Mouse (Mus musculus) lung, embryonic 16.5 days (tissue): ENCODE measurements around the gene Nrxn3. TPM values are rescaled to one million over a fixed set of nuclear protein-coding genes. Genes with fewer than 3 reads are reported as not detected.
A peak's percentile ranks its signal among the peaks of the same experiment; 100 is the strongest.

Experiments
- ATAC-seq: fragments of 200-750 bp; cut with Nextera tagmentation; 2 replicates; pipeline ENCODE4 v1.8.0; 2017; ENCODE audit warnings: low read depth, mild to moderate bottlenecking, moderate library complexity
- H3K27ac ChIP-seq: fragments of 300-500 bp; sonication (generic); 2 replicates; pipeline ENCODE4 v1.5.1; 2014; ENCODE audit warnings: mild to moderate bottlenecking, control low read depth, low read length
- H3K27me3 ChIP-seq: fragments of 300-500 bp; sonication (generic); 2 replicates; pipeline ENCODE4 v1.6.1; 2014; ENCODE audit warnings: low read depth, low read length, mixed read lengths; ENCODE audit not compliant: control insufficient read depth, insufficient read depth
- H3K36me3 ChIP-seq: fragments of 300-500 bp; sonication (generic); 2 replicates; pipeline ENCODE4 v1.6.1; 2014; ENCODE audit warnings: low read length; ENCODE audit not compliant: control insufficient read depth, insufficient read depth
- H3K4me1 ChIP-seq: fragments of 300-500 bp; sonication (generic); replicated peaks from 2 replicates; pipeline ENCODE4 v1.6.1; 2014; ENCODE audit warnings: low read length, mixed read lengths; ENCODE audit not compliant: control insufficient read depth, insufficient read depth
- H3K4me2 ChIP-seq: fragments of 300-500 bp; sonication (generic); 2 replicates; pipeline ENCODE4 v1.6.1; 2014; ENCODE audit warnings: low read depth, low read length, control low read depth
- H3K4me3 ChIP-seq: fragments of 300-500 bp; sonication (generic); 2 replicates; pipeline ENCODE4 v1.5.1; 2014; ENCODE audit warnings: mild to moderate bottlenecking, low read length, control low read depth
- H3K9ac ChIP-seq: fragments of 300-500 bp; sonication (generic); 2 replicates; pipeline ENCODE4 v1.6.1; 2014; ENCODE audit warnings: low read length, control low read depth
- H3K9me3 ChIP-seq: fragments of 300-500 bp; sonication (generic); 2 replicates; pipeline ENCODE4 v1.6.1; 2016; ENCODE audit warnings: low read length; ENCODE audit not compliant: control insufficient read depth
- WGBS: fragments of 180-500 bp; shearing (Covaris S2); extraction: QIAGEN DNeasy Blood & Tissue Kit; methylation state at CpG from one replicate; pipeline ENCODE4 v1.1.7; 2014; 5-methylcytosine and 5-hydroxymethylcytosine counted together
- polyA plus RNA-seq: library from polyadenylated mRNA; unstranded; fragments of >200 nt; fragmentation: Nextera tagmentation; extraction: Ambion mirVana; gene quantifications from 2 replicates; pipeline ENCODE4 v1.2.1, GENCODE M21; 2015

Nrxn3 gene
- polyA plus RNA-seq, 1 experiment from 2014 or later, result 3.1 TPM

- H3K27ac ChIP-seq, result no peak overlapping the region
- no peak overlapping the region for H3K4me3 ChIP-seq
- H3K4me1 ChIP-seq, result no peaks in the 10 kb centered on the region
- no peaks in the 10 kb centered on the region for H3K27me3 ChIP-seq
- no peaks in the 10 kb centered on the region for H3K9me3 ChIP-seq
- ATAC-seq, result peak; percentile 93
- no peaks in the 10 kb centered on the region for H3K36me3 ChIP-seq
- H3K9ac ChIP-seq, result no peak overlapping the region
- no peak overlapping the region for H3K4me2 ChIP-seq
Observed at GRCm38 (mm10) chr12:90196161-90196560, 1473.5 kb downstream of the Nrxn3 start.

GRCm38 (mm10) chr12:90197994-90198393 is 1475.3 kb downstream of the Nrxn3 start:
- Histone ChIP-seq H3K36me3 (no peaks in the 10 kb centered on the region), H3K27ac (no peak overlapping the region), H3K4me3 (no peak overlapping the region), H3K4me1 (no peaks in the 10 kb centered on the region), H3K9ac (no peak overlapping the region), H3K4me2 (no peak overlapping the region), H3K27me3 (no peaks in the 10 kb centered on the region), H3K9me3 (no peaks in the 10 kb centered on the region)
- ATAC-seq, result no peak
- WGBS, result 89% methylated on average over 3 of the region's 3 CpGs

- ATAC-seq, result no peak
- H3K9me3 ChIP-seq, result no peaks in the 10 kb centered on the region
- no peaks in the 10 kb centered on the region for H3K4me1 ChIP-seq
- H3K27me3 ChIP-seq, result no peaks in the 10 kb centered on the region
- no peak overlapping the region for H3K27ac ChIP-seq
- no peak overlapping the region for H3K9ac ChIP-seq
- no peak overlapping the region for H3K4me3 ChIP-seq
- no peak overlapping the region for H3K4me2 ChIP-seq
- no peaks in the 10 kb centered on the region for H3K36me3 ChIP-seq
- WGBS, result 97% methylated on average over 1 of the region's 1 CpGs
Observed at GRCm38 (mm10) chr12:90202501-90202900, 1479.8 kb downstream of the Nrxn3 start.

- no peaks in the 10 kb centered on the region for H3K9me3 ChIP-seq
Observed at GRCm38 (mm10) chr12:90211410-90211809, 1488.7 kb downstream of the Nrxn3 start.

GRCm38 (mm10) chr12:90217060-90217459 is 1494.4 kb downstream of the Nrxn3 start:
- no peak overlapping the region for H3K4me3 ChIP-seq
- ATAC-seq, result no peak
- no peaks in the 10 kb centered on the region for H3K27me3 ChIP-seq
- H3K27ac ChIP-seq, result no peak overlapping the region
- WGBS, result 79% methylated on average over 6 of the region's 6 CpGs
- H3K36me3 ChIP-seq, result no peaks in the 10 kb centered on the region
- H3K4me1 ChIP-seq, result no peaks in the 10 kb centered on the region
- no peak overlapping the region for H3K9ac ChIP-seq
- H3K9me3 ChIP-seq, result no peaks in the 10 kb centered on the region
- no peak overlapping the region for H3K4me2 ChIP-seq

More at GRCm38 (mm10) chr12:90211410-90211809, 1488.7 kb downstream of the Nrxn3 start:
- ATAC-seq, result peak; percentile 62
- H3K4me1 ChIP-seq, result no peaks in the 10 kb centered on the region
- H3K4me2 ChIP-seq, result no peak overlapping the region
- H3K9ac ChIP-seq, result no peak overlapping the region
- 41% methylated on average over 2 of the region's 2 CpGs for WGBS
- H3K27me3 ChIP-seq, result no peaks in the 10 kb centered on the region
- H3K36me3 ChIP-seq, result no peaks in the 10 kb centered on the region
- no peak overlapping the region for H3K4me3 ChIP-seq
- H3K27ac ChIP-seq, result no peak overlapping the region

- ATAC-seq, result no peak
- Histone ChIP-seq H3K9me3 (no peaks in the 10 kb centered on the region), H3K27me3 (no peaks in the 10 kb centered on the region), H3K4me2 (no peak overlapping the region), H3K27ac (no peak overlapping the region), H3K9ac (no peak overlapping the region), H3K36me3 (no peaks in the 10 kb centered on the region), H3K4me3 (no peak overlapping the region), H3K4me1 (no peaks in the 10 kb centered on the region)
- WGBS, result 35% methylated on average over 2 of the region's 2 CpGs
Observed at GRCm38 (mm10) chr12:90229062-90229461, 1506.4 kb downstream of the Nrxn3 start.

- no peak for ATAC-seq
- H3K4me1 ChIP-seq, result no peaks in the 10 kb centered on the region
- WGBS, result 48% methylated on average over 5 of the region's 5 CpGs
- H3K36me3 ChIP-seq, result no peaks in the 10 kb centered on the region
- no peak overlapping the region for H3K9ac ChIP-seq
- H3K4me2 ChIP-seq, result no peak overlapping the region
- no peak overlapping the region for H3K4me3 ChIP-seq
- H3K27me3 ChIP-seq, result no peaks in the 10 kb centered on the region
- no peaks in the 10 kb centered on the region for H3K9me3 ChIP-seq
- H3K27ac ChIP-seq, result no peak overlapping the region
Observed at GRCm38 (mm10) chr12:90236093-90236492, 1513.4 kb downstream of the Nrxn3 start.

- Histone ChIP-seq H3K27ac (no peak overlapping the region), H3K27me3 (no peaks in the 10 kb centered on the region), H3K4me3 (no peak overlapping the region), H3K4me1 (no peaks in the 10 kb centered on the region), H3K9me3 (no peaks in the 10 kb centered on the region), H3K9ac (no peak overlapping the region), H3K4me2 (no peak overlapping the region), H3K36me3 (no peaks in the 10 kb centered on the region)
- ATAC-seq, result no peak
- 53% methylated on average over 4 of the region's 4 CpGs for WGBS
Observed at GRCm38 (mm10) chr12:90260301-90260700, 1537.6 kb downstream of the Nrxn3 start.

- H3K9ac ChIP-seq, result no peak overlapping the region
- no peak overlapping the region for H3K27ac ChIP-seq
- no peak for ATAC-seq
- H3K27me3 ChIP-seq, result no peaks in the 10 kb centered on the region
- no peaks in the 10 kb centered on the region for H3K36me3 ChIP-seq
- 87% methylated on average over 2 of the region's 2 CpGs for WGBS
- no peak overlapping the region for H3K4me2 ChIP-seq
- no peaks in the 10 kb centered on the region for H3K4me1 ChIP-seq
- no peaks in the 10 kb centered on the region for H3K9me3 ChIP-seq
- no peak overlapping the region for H3K4me3 ChIP-seq
Observed at GRCm38 (mm10) chr12:90268111-90268510, 1545.4 kb downstream of the Nrxn3 start.

GRCm38 (mm10) chr12:90270763-90271379 is 1548.2 kb downstream of the Nrxn3 start:
- Histone ChIP-seq H3K36me3 (no peaks in the 10 kb centered on the region), H3K9me3 (no peaks in the 10 kb centered on the region), H3K9ac (no peak overlapping the region), H3K4me3 (no peak overlapping the region), H3K27me3 (no peaks in the 10 kb centered on the region), H3K27ac (no peak overlapping the region), H3K4me1 (no peaks in the 10 kb centered on the region), H3K4me2 (no peak overlapping the region)
- ATAC-seq, result no peak
